Mouse (Mus musculus): ENCODE data around the gene Snrnp48.

Snrnp48 gene

DNA sequence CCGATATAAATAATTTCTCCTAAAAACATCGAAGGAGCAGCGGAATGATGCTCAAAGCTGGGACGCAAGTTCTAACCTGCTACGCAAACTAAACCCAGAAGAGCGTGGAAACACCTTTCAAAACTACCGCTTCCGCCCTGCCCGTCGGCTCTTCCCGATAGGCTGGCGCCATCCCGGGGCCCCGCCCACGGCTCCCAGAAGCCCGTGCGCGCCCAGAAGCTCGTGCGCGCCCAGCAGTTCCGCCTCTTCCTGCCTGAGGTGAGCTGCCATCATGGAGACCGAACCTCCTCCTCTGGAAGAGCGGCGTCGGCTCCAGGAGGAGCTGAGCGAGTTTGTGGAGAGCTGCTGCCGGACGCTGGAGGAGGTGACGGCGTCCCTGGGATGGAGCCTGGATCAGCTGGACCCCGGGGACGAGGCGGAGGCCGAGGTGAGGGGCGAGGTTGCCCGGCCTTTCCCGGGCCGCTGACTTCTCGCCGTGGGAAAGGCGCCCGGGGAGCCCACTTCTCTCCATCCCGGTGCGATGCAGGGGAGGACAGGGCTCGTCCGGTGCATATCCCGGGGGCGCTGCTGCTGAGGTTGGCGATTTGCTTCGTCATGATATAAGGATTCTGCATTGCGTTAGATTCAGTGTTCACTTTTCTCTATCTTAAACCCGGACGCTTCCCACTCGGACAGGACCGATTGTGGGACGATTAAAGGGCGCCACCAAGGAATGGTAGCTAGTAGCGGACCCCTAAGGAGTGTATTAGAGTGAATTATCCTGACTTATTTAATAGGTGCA is at the start of gene Snrnp48:
Gene Snrnp48 (plus strand): TSS at position 237 of the 781 bp plus-strand sequence.
- peak; percentile 78 for DNase-seq (ENCODE audit: low read depth)

DNA sequence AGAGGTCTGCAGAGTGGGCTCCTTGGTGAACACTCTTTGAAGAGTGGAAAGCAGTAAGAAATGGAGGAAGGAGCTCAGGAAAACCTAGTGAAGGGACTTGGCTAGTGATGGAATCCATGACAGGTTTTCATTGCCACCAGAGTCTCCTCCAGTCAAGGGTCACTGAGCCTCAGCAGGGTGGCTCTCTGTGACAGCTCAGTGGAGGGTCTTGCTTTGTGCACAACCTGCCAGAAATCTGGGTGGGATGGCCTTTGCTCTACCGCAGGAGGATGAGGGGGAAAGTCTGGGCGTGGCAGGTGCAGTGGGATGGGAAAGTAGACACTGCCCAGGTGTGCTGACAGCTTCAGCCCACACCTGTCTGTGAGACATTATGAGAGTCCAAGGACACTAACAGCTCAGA is 49.2 kb upstream of the Snrnp48 start:
- DNase-seq (ENCODE audit: low read depth): no peak

DNA sequence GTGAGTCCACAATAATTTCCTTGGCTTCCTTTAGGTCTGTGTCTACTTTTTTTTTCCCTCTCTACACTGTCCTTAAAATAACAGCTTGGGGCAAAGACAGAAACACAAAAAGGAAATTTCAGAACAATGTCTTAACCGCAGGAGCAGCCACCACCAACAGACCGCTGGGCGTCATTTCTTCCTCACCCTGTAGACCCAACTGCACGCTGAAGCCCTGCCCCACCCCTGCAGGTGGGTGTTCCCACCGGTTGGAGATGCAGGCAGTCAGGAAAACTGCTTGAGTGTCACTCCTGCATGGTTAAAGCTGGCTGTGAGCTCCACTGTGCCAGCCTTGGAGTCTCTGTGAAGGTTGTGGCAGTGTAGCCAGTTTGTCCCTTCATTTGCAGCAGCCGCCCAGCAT is 47.1 kb upstream of the Snrnp48 start:
- DNase-seq (ENCODE audit: low read depth): no peak

DNA sequence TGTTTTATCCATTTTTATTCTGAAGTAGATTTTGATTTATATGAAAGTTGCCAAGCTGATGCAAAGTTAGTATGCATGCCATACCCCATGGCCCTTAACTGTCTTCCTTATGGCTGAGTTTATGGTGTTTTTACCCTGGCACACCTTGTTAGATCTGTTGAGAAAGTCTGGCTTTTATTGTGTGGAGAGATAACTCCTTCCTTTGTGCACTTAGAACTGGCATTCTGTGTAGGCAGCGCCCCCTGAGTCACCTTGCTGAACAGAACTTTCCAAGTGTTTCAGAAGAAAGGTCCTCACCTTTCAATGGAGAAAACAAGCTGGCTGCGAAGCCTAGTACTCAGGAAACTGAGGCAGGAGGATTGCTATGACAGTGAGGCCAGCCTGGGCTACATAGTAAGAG is 42.7 kb upstream of the Snrnp48 start:
- no peak for DNase-seq (ENCODE audit: low read depth)

DNA sequence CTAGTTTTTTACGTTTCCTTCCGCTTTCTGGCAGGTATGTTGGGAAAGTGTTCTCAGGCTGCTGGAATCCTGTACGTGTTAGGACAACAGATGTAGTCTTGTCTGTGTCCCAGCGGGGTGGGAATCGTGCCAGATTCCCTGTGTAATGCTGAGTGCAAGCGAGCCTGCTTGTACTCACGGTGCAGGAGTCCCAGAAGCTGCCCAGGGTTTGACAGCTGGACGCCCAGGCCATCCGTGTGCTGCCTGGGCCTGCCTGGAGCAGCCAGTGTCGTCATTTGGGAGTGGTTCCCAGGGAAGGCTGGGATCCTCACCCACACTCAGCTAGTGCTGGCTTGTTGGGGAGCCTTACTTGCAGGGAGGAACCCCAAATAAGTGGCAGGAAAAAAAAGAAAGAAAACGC is 42.1 kb upstream of the Snrnp48 start:
- no peak for DNase-seq (ENCODE audit: low read depth)

DNA sequence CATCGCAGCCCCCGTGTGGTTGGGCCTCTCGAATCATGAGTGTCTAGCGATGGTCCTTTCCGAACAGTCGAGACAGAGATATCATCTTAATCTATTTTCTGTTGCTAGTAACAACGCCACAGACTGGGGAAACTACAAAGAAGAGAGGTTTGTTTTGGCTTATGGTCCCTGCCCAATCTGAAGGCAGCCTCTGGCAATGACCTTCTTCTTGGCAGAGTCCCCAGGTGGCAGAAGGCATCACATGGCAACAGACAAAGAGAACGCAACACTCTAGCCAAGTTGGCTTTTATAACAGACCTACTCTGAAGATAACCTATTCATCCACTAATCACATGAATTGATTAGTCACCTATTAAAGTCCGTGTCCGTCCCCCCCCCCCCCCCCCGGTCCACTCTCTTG is 39.8 kb upstream of the Snrnp48 start:
- no peak for DNase-seq (ENCODE audit: low read depth)

DNA sequence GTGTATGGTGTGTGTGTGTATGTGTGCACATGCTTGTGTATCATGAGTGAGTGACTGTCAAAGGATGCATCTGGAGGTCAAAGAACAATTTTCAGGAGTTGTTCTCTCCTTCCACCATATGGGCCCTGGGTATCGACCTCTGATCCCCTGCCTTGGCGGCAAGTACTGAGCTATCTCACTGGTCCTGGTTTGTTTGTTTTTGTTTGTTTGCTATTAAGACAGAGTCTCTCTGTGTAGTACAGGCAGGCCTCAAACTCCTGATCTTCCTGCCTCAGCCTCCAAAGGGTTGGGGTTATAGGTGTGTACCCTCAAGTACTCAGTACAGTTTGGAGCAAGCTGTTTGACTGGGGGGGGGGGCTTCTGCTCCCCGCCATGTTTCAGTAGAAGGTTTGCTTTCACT is 37.7 kb upstream of the Snrnp48 start:
- no peak for DNase-seq (ENCODE audit: low read depth)

DNA sequence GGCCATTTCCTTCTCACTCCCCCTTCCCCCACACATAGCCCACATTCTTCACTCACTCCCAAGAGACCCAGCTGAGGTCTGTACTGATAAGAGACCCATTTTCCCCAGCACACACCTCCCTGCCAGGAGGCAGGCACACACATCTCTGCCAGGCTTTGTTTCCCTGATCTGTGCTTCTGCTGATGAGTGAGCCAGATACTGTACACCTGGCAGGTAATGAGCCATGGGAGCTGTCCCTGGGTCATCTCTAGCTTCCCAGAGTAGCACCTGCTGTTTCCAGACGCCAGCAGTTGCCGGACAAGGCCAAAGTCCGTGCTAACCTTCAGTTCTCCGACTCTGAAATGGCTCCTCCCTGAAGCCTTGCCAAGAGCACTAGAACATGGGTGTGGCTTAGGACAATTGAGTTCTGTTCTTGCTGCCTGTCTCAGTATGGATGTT is 34.0 kb upstream of the Snrnp48 start:
- DNase-seq (ENCODE audit: low read depth): no peak

DNA sequence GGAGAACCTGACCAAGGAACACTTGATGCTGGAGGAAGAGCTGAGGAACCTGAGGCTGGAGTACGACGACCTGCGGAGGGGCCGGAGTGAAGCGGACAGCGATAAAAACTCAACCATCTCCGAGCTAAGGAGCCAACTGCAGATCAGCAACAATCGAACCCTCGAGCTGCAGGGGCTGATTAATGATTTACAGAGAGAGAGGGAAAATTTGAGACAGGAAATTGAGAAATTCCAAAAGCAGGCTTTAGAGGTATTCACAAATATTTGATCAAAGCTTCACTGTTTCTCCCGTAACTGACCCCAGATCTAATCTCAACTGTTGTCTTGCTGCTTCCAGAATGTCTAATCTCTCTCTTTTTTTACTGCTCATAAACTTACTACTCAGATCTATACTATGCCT is 11.3 kb upstream of the Snrnp48 start:
- DNase-seq (ENCODE audit: low read depth): no peak

DNA sequence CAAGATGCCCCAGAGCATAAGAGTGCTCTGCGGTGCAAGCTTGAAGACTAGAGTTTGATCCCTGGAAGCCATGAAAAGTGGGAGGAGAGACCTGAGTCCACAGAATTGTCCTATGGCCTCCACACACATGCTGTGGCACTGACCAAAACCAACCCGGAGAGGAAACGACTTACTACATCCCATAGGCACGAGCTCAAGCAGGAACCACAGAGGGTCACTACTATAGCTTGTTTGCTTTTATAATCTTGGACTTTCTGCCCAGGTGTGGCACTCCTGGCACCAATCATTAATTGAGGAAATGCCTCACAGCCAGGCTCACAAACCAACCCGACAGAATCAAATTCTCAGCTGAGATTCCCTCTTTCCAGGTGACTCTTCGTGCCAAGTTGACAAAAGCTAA is 3.3 kb upstream of the Snrnp48 start:
- DNase-seq (ENCODE audit: low read depth): no peak

DNA sequence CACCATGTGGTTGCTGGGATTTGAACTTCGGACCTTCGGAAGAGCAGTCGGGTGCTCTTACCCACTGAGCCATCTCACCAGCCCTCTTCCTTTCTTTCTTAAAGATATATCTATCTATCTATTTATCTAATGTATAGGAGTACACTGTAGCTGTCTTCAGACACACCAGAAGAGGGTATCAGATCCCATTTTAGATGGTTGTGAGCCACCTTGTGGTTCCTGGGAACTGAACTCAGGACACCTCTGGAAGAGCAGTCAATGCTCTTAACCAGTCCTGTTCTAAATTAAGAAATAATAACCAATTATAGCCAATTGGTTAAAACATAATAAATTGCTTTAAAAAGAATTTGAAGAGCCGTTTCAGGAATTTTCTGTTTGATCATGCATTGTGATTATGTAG is 567 bp upstream of the Snrnp48 start:
- DNase-seq (ENCODE audit: low read depth): no peak

DNA sequence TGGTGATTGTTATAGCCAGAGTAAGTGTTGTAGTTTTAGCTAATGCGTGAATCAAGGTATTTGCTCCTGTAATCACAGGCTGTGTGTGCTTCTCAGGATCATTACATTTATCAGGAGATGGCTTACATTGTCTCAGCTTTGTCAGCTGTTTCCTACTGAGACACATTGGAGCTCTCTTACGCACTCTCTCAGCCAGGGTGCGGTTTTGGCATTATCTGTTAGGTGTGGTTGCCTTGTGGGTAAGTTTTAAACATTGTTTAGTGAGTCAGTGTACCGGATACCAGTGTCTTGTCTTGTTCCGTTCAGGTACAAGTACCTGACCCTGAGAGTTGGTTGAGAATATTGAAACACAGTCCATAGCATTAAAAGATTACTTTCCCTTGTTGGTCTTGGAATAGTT is 6.4 kb downstream of the Snrnp48 start:
- DNase-seq (ENCODE audit: low read depth): no peak

DNA sequence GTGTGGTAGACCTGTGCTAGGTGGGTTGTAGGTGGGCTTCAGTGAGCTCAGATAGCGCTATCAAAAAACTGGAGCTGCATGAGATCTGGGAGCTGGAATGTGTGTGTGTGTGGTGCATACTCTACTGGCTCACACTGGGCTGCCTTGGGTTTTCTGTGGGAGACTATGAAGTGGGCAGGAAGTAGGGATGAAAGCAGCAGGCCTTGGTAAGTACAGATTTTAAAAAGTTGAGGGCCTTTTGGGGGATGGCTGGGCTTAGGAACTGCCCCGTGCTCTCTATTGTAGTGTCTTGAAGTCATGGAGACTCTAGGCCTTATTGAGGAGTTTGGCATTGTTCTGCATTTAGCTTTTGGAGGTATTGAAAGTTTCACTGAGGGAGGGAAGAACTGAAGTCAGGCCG is 13.9 kb downstream of the Snrnp48 start:
- DNase-seq (ENCODE audit: low read depth): no peak

DNA sequence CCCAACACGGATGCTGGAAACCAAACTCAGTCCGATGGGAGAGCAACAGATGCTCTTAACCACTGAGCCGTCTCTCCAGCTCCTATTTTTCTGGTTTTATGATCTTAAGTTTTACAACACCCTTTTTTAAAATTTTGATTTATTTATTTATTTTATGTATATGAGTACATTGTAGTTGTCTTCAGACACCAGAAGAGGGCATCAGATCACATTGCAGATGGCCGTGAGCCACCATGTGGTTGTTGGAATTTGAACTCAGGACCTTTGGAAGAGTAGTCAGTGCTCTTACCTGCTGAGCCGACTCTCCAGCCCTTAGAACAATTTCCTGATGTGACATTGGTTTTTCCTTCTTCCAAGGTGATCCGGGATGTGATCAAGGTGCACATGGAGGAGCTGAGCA is 15.6 kb downstream of the Snrnp48 start:
- DNase-seq (ENCODE audit: low read depth): no peak

DNA sequence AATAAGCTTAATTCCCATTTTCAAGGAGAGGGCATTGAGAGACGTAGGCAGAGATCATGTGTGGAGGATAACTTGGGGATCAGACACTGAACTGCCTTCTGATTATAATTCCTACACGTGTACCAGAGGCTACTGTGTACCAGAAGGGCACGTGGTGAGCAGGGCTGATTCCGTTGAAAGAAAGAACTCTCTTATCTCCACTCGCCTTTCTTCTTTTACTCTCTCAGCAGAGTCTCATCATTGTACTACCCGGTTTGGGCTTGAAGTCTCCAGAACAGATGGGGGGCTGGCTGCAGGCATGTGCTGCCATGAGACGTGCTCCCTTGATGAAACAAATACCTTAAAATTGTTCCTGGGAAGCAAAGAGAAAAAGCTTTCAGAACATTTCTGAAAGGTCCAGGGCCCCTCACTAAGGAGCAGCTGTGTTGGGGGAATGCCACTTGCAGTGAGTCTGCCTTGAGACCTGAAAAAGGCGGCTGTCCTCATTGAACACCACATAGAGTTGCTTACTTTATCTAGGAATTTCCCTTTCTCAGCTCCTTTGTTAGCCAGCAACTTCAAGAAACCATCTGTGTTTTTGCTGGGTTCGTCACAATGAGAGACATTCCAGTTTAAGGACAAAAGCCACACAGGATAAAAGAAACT is 25.6 kb downstream of the Snrnp48 start:
- no peak for DNase-seq (ENCODE audit: low read depth)

DNA sequence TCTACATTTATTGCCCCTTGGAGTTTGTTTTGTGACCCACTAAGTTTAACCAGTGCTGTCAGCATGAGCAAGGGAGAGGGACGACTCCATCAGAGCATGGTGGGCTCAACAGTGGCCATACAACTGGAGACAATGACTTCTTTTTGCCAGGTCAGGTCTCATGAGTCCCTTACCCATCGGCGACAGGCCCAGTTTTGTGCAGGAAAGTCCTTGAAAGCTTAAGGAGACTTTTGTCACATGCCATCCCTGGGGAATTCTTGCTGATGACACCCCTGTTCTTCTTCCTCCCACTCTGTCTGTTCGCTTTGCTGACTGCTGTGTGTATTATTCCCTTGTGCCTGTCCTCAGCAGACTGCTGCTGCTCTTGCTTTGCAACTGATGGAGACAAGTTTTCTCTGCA is 27.7 kb downstream of the Snrnp48 start:
- DNase-seq (ENCODE audit: low read depth): no peak

DNA sequence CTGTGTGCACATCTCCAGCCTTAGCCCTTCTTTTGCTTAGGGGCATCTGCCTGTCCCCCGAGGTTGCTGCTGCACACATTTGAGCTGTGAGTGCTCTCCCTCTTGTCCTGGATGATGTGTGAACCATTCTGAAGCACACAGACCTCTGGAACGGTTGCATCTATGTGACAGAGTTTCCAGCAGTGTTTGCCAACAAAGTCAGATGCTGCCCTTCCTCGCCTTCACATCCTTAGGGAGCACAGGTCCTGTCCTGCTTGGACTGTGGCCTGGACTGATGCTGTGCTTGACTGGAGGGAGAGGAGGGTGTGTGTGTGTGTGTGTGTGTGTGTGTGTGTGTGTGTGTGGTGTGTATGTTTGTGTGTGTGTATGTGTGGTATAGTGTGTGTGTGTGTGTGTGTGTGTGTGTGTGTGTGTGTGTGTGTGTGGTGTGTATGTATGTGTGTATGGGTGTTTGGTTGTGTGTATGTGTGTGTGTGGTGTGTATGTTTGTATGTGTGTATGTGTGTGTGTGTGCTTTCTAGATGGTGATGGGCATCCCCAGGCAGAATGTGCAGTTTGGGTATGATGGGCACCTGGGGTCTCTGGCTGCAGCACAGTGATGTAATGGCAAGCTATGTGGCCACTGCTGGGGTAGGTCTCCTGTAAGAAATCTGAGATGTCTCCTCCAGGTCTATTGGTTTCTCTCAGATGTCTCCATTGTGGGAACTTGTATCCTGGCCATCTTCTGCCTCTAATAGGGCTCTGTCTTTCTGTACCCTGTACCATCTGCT is 28.3 kb downstream of the Snrnp48 start:
- DNase-seq (ENCODE audit: low read depth): no peak

DNA sequence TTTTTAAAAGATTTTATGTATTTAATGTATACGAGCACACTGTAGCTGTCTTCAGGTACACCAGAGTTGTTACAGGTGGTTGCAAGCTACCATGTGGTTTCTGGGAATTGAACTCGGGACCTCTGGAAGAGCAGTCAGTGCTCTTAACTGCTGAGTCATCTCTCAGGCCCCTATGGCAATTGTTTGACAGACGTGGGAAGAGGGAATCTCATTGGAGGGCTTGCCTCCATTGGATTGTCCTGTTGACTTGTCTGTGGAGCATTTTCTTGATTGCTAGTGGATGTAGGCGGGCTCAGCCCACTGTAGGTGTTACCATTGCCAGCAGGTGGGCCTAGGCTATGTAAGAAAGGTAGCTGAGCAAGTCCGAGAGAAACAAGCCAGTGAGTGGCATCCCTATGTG is 29.9 kb downstream of the Snrnp48 start:
- DNase-seq (ENCODE audit: low read depth): no peak

DNA sequence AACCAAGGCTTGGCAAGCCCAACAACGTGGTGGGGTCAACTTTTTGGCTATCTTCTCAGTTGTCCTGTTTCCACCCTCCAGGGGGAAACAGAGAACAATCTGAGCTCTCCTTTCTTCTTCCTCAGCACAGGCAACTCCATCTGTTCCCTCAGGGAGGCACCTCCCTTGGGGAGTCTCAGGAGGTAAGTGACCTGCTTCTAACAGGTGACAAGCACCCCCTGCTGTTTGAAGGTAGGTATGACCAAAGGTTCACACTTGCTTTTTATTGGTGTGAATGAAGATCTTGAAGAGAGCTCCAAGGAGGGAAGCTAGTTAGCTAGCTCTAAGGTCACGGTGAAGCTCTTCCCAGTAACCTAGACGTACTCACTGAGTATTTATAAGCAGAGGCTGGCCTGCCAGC is 30.6 kb downstream of the Snrnp48 start:
- DNase-seq (ENCODE audit: low read depth): peak; percentile 9

DNA sequence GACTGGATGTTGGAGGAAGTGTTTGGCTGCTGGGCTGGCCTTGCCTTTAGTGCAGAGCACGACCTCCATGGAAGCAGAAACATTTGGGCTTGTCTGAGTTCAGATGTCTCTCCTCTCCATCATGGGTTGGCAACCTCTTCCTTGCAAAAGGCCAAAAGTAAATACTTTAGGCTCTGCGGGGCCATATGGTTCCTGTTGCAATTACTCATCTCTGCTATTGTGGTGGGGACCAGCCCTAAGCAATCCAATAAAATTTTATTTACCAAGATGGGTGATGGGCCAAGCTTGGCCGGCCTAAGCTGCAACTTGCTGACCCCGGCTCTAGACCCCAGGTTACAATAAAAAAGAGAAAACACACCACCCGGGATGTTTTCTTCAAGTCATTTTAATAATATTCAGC is 43.4 kb downstream of the Snrnp48 start:
- no peak for DNase-seq (ENCODE audit: low read depth)

DNA sequence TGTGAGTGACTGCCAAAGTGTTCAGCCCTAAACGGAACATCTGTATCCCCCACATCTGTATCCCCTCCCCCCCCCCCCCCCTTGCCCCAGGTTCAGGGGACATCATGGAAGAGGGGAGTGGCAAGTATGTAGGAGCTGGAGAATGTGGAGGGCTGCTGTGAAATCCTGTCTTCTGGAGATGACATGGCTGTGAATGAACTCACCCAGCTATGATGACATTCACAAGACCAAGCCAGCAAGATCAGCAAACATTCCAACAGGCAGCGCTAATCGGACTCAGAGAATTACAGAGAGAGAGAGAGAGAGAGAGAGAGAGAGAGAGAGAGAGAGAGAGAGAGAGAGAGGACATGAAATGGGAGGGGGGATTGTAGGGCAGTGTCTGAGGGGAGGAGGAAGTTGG is 46.5 kb downstream of the Snrnp48 start:
- no peak for DNase-seq (ENCODE audit: low read depth)

DNA sequence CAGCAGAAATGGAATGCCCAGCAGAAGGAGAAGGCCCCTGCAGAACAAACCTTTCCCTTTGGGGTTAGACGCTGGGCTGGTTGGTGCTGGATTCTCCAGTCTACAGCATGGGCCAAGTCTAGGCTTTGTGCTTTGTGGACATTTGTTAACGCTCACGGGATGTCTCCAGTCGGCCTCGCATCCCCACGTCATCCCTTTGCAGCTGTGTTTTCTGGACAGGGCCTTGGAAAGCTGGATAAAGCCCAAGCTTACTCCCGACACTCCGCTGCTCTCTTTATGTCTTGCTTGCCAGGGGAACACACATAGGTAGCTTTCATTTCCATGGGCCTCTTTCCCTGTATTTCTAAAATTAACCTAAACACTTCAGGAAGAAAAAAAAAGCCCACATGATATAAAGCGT is 49.0 kb downstream of the Snrnp48 start:
- DNase-seq (ENCODE audit: low read depth): no peak

DNA sequence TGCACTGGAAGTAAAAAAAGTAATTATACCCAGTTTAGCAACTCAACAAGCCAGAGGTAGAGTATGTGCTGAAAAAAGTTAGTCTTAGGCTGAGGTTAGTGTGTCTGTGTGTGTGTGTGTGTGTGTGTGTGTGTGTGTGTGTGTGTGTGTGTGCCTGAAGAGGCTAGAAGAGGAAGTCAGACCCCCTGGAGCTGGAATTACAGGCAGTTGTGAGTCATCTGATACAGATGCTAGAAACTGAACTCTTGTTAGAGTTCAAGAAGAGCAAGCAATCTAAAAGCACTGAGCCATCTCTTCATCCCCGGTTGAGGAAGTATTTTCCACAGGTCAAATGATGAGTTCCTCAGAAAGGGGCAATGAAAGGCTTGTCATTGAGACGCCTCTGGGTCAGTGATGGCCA is 54.2 kb downstream of the Snrnp48 start:
- DNase-seq (ENCODE audit: low read depth): no peak
